Mouse (Mus musculus) neutrophil, adult 59 days (primary cell): ENCODE results near the gene Tmco2. TPM values are rescaled to one million over a fixed set of nuclear protein-coding genes. Genes with fewer than 3 reads are reported as not detected.

Source experiments
- total RNA-seq, 2 experiments: library from RNA; stranded (reverse); gene quantifications; 1 replicate in 1 of 2; 2 replicates in 1 of 2; pipeline ENCODE4 v1.2.4; 2023

Tmco2 gene
- not detected for total RNA-seq

DNA sequence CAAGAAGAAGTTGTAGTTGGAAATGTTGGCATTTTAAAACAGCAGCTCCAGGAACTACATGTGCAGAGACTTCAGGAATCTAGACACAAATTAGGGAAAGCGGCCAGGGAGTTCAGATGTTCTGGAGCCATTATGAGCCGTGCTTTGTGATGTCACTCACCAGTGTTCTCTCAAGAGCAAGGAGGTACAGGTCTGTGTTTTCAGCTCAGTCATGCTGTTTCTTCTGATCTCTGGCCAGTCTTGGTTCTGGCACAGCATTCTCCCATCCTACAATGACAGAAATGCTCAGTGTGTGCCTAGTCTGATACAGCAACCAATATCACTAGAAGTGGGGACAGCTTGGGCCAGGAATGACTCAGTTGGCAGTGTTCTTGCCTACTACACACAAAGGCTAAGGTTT, at the start of gene Tmco2:
TSS of gene Tmco2 (minus strand) at position 101 of the 400 bp plus-strand sequence.

DNA sequence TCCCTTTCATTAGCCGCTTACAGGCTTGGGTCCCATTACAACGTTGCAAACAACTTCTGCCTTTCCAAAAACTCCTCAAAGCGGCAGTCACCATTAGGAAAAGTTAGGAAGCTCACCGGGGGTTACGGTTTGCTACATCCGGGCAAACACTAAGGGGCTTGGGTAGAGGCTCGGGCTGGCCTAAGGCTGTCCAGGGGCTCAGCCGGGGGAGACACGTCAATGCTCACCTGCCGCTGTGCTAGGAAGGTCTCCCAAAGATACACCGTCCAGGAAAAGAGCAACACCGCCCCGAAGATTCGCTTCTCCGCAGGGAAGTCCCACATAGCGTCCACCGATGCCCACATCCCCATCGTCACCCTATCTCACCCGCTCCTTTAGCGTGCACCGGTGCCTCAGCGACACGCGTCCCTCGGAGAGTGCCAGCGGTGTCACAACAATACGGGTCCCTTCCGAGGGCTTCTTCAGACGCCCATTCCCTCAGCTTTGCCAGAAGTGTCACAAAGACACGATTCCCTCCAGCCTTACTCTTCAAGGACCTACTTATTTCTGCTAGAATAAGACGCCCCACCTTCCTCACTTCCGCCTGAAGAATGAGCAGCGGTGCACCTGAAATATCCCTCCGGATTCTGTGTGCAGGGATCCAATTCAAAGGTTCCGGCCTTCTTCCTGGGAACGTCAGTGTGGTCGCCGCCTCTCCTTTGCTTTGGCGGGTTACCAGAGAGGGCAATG, 11.2 kb downstream of the Tmco2 start, which contains the start of gene Zmpste24:
TSS of gene Zmpste24 (minus strand) at position 592 of the 729 bp plus-strand sequence.

Other genes starting within 250 kb of the Tmco2 start
- 1 to 10 TPM; 4.3 to 5.0 TPM for gene Exo5, start 184.2 kb downstream of the Tmco2 start, total RNA-seq
- gene Zfp69, start 157.5 kb downstream of the Tmco2 start, total RNA-seq = 1 to 10 TPM; 1.7 to 2.2 TPM
- gene Smap2, start 92.0 kb downstream of the Tmco2 start, total RNA-seq = 100 to 1,000 TPM; 176 to 190 TPM
- gene Col9a2, start 69.8 kb downstream of the Tmco2 start, total RNA-seq = not detected
- 100 to 1,000 TPM in 1 of 2 experiments, 10 to 100 TPM in 1; 96.1 to 111 TPM for gene Zmpste24, start 11.0 kb downstream of the Tmco2 start, total RNA-seq
- 10 to 100 TPM; 73.6 to 78.6 TPM for gene Rlf, start 105.9 kb upstream of the Tmco2 start, total RNA-seq
- gene Gm12888, start 215.7 kb upstream of the Tmco2 start, total RNA-seq = not detected